Mouse (Mus musculus) bone marrow, adult 2 months (tissue): ENCODE data around the gene Zfp27.

Experiments
- CTCF ChIP-seq: fragments of 200-500 bp; IDR thresholded peaks from 2 replicates; pipeline ENCODE4 v1.5.1; 2011; ENCODE audit warnings: low read length, control low read depth; ENCODE audit not compliant: control insufficient read depth, insufficient read depth
- POLR2A ChIP-seq: fragments of 200-500 bp; IDR thresholded peaks from 2 replicates; pipeline ENCODE4 v1.6.1; 2011; ENCODE audit warnings: low read depth, mild to moderate bottlenecking, control low read depth, low read length, borderline replicate concordance; ENCODE audit not compliant: control insufficient read depth

GRCm38 (mm10) chr7:29880056-29880455 lies 26.3 kb downstream of the Zfp27 start:
- TF ChIP-seq CTCF (no peak), POLR2A (no peak)
